Mouse (Mus musculus) retina, postnatal 1 day (tissue): ENCODE results near the gene Nudt7.
A peak's percentile ranks its signal among the peaks of the same experiment; 100 is the strongest.

ENCODE experiments used
- DNase-seq: peaks from one replicate; pipeline ENCODE4 v3.0.0-alpha.2; 2012

Nudt7 gene

GRCm38 (mm10) chr8:114143645-114144290 is 10.4 kb downstream of the Nudt7 start:
- DNase-seq: no peak

- DNase-seq: no peak
Observed at GRCm38 (mm10) chr8:114153311-114154045, 20.1 kb downstream of the Nudt7 start.

- DNase-seq: no peak
Observed at GRCm38 (mm10) chr8:114158586-114158985, 25.2 kb downstream of the Nudt7 start.

GRCm38 (mm10) chr8:114159666-114160065 is 26.3 kb downstream of the Nudt7 start:
- no peak for DNase-seq

DNA sequence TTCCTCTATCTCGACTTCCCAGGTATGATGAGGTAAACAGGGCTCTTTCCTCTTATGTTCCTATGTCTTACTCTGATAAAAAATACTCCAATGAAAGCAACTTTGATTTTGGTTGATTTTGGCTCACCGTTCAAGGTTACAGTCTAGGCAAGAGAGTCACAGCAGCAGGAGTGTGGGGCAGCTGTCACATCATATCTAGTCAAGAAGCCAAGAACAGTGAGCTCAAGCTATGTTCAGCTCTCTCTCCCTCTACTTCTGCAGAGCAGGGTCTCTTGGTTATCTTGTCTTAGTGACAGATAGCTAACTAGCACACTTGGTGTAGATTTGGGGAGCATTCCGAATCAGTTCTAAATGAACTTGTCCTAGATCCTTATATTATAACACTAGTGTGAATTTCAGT is 30.5 kb downstream of the Nudt7 start:
- DNase-seq: peak; percentile 41

DNA sequence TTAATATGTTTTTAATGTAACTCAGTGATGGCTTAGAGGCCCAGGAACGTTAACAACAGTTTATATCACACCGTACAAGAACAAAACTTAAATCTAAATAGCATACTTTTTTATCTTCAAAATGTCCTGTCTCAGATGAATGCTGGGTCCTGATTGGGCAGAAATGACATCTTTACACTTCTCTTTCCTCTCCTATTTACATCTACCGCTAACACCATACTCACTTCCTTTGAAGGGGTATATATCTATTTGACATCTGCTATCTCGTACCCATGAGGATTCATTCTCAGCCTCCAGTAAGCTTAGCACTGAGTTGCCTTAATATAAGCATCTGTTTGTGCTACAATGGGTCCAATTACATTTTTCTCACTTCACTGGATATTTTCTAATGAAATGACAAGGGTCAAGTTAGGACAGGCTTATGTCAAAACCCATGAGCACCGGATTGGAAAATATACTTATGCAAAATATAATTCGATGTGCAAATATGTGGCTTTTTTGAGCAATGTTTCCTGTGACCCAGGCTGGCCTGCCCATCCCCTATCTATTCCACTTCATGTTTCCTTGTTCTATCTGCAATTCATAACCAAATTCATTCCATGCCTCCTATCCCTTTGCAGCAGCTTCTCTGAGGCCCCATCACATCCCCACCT is 31.2 kb downstream of the Nudt7 start:
- DNase-seq: peak; percentile 34

- peak; percentile 20 for DNase-seq
Observed at GRCm38 (mm10) chr8:114165741-114166140, 32.4 kb downstream of the Nudt7 start.

DNA sequence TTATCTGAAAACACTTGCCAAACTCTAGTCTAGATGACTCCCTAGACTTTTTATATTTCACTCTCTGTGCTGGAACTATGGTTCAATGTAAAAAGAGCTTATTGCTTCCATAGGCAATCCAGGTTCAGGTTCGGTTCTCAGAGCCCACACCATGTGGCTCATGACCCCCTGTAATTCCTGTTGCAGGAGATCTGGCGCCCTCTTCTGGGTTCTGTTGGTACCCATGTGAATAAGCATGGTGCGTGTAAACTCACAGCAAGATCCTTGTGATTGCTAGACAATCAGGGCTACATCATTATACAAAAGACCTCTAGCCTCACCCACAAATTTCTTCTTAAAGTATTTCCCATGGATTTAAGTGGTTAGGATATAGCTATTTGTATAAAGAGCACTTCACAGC is 43.4 kb downstream of the Nudt7 start:
- no peak for DNase-seq

- DNase-seq: no peak
Observed at GRCm38 (mm10) chr8:114193334-114193733, 60.0 kb downstream of the Nudt7 start.

DNA sequence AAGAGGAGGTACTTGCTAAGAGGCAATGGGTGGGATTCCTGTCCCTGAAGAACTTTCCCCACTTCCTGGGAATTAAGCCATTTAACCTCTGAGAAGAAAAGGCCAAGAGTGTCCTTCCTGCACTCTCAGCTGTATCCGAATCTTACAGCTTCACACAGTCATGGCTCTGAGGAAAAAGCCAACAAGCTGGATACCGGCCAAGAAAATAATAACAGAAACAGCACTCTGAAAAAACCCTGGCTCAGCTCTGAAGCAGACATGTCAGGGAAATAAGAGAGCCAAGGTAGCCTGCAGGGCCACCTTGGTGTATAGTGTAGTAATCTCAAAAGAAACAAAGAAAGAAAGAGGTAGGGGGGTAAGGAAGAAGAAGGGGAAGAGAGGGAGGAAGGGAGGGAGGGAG is 65.6 kb downstream of the Nudt7 start:
- DNase-seq: no peak
